Mouse (Mus musculus) limb, embryonic 14.5 days (tissue): ENCODE results near the gene Mef2d. TPM values are rescaled to one million over a fixed set of nuclear protein-coding genes. Genes with fewer than 3 reads are reported as not detected.

Experiments used
- ATAC-seq: fragments of 200-750 bp; cut with Nextera tagmentation; 2 replicates; pipeline ENCODE4 v1.8.0; 2017; ENCODE audit warnings: low read depth, moderate number of reproducible peaks, moderate TSS enrichment; ENCODE audit not compliant: low FRiP score
- DNase-seq: peaks from one replicate; pipeline ENCODE4 v3.0.0-alpha.2; 2015; ENCODE audit warnings: low spot score
- H3K27ac ChIP-seq: fragments of 300-500 bp; sonication (generic); replicated peaks from 2 replicates; pipeline ENCODE4 v1.5.1; 2014; ENCODE audit warnings: low read depth, mild to moderate bottlenecking, low read length, moderate library complexity, mixed read lengths
- H3K27me3 ChIP-seq: fragments of 300-500 bp; sonication (generic); 2 replicates; pipeline ENCODE4 v1.6.1; 2014; ENCODE audit warnings: low read length, mixed read lengths; ENCODE audit not compliant: control insufficient read depth, insufficient read depth
- H3K36me3 ChIP-seq: fragments of 300-500 bp; sonication (generic); 2 replicates; pipeline ENCODE4 v1.6.1; 2014; ENCODE audit warnings: mild to moderate bottlenecking, low read length, moderate library complexity, mixed read lengths; ENCODE audit not compliant: control insufficient read depth, insufficient read depth
- H3K4me1 ChIP-seq: fragments of 300-500 bp; sonication (generic); 2 replicates; pipeline ENCODE4 v1.6.1; 2014; ENCODE audit warnings: antibody characterized with exemption, low read length, mixed read lengths; ENCODE audit not compliant: control insufficient read depth, insufficient read depth
- H3K4me2 ChIP-seq: fragments of 300-500 bp; sonication (generic); replicated peaks from 2 replicates; pipeline ENCODE4 v1.6.1; 2014; ENCODE audit warnings: low read depth, mild to moderate bottlenecking, low read length, moderate library complexity; ENCODE audit not compliant: severe bottlenecking
- H3K4me3 ChIP-seq: fragments of 300-500 bp; sonication (generic); replicated peaks from 2 replicates; pipeline ENCODE4 v1.5.1; 2014; ENCODE audit warnings: low read length
- H3K9ac ChIP-seq: fragments of 300-500 bp; sonication (generic); 2 replicates; pipeline ENCODE4 v1.6.1; 2014; ENCODE audit warnings: mild to moderate bottlenecking, low read depth, low read length, moderate library complexity; ENCODE audit not compliant: severe bottlenecking
- H3K9me3 ChIP-seq: fragments of 300-500 bp; sonication (generic); 2 replicates; pipeline ENCODE4 v1.6.1; 2016; ENCODE audit warnings: low read length; ENCODE audit not compliant: control insufficient read depth
- POLR2A ChIP-seq: fragments of 200-500 bp; IDR thresholded peaks from 2 replicates; pipeline ENCODE4 v1.8.0; 2012; ENCODE audit warnings: inconsistent platforms, mild to moderate bottlenecking, moderate library complexity, borderline replicate concordance; ENCODE audit not compliant: insufficient read depth, insufficient read length; ENCODE audit errors: extremely low read depth
- WGBS: fragments of 180-500 bp; shearing (Covaris S2); extraction: QIAGEN DNeasy Blood & Tissue Kit; methylation state at CpG from one replicate; pipeline ENCODE4 v1.1.7; 2014; 5-methylcytosine and 5-hydroxymethylcytosine counted together
- polyA plus RNA-seq, 2 experiments: library from polyadenylated mRNA; depleted of rRNA in 1 of 2; stranded (reverse) in 1 of 2; unstranded in 1 of 2; fragments of >200 nt; fragmentation: Nextera tagmentation in 1 of 2; extraction: Ambion mirVana in 1 of 2; gene quantifications; 2 replicates each; pipeline versions ENCODE4 v1.2.1 to v1.2.3; 2012 to 2014

The Mef2d gene
- polyA plus RNA-seq, 2 experiments = 29.6 to 58.7 TPM

GRCm38 (mm10) chr3:88129006-88129405 is 13.2 kb upstream of the Mef2d start:
- DNase-seq = no peak
- H3K9ac ChIP-seq = no peak overlapping the region
- H3K27ac ChIP-seq = no peak overlapping the region
- H3K4me3 ChIP-seq = no peak overlapping the region
- H3K27me3 ChIP-seq = no peaks in the 10 kb centered on the region
- no peak for TF ChIP-seq POLR2A
- no peak for ATAC-seq
- no peaks in the 10 kb centered on the region for H3K9me3 ChIP-seq
- H3K4me1 ChIP-seq = no peaks in the 10 kb centered on the region
- no peak overlapping the region for H3K4me2 ChIP-seq
- WGBS = 52% methylated on average over 4 of the region's 4 CpGs
- no peaks in the 10 kb centered on the region for H3K36me3 ChIP-seq

- DNase-seq (no peak), ATAC-seq (no peak)
- no peak overlapping the region for H3K9ac ChIP-seq
- WGBS = 89% methylated on average over 3 of the region's 3 CpGs
- no peaks in the 10 kb centered on the region for H3K36me3 ChIP-seq
- TF ChIP-seq POLR2A = no peak
- H3K4me2 ChIP-seq = no peak overlapping the region
- no peaks in the 10 kb centered on the region for H3K9me3 ChIP-seq
- H3K27me3 ChIP-seq = no peaks in the 10 kb centered on the region
- no peak overlapping the region for H3K4me3 ChIP-seq
- H3K4me1 ChIP-seq = no peaks in the 10 kb centered on the region
- H3K27ac ChIP-seq = no peak overlapping the region
Observed at GRCm38 (mm10) chr3:88131071-88131470, 11.1 kb upstream of the Mef2d start.

GRCm38 (mm10) chr3:88132492-88132891 is 9.7 kb upstream of the Mef2d start:
- Histone ChIP-seq H3K27me3 (no peaks in the 10 kb centered on the region), H3K4me3 (no peak overlapping the region), H3K9ac (no peak overlapping the region), H3K4me2 (no peak overlapping the region), H3K9me3 (no peaks in the 10 kb centered on the region), H3K27ac (no peak overlapping the region), H3K4me1 (peaks cover 3% of the 10 kb centered on the region; the same call in 1 of the 2 replicates), H3K36me3 (no peaks in the 10 kb centered on the region)
- no peak for TF ChIP-seq POLR2A
- no peak for DNase-seq
- WGBS = 72% methylated on average over 2 of the region's 2 CpGs
- ATAC-seq = no peak

- Histone ChIP-seq H3K4me3 (no peak overlapping the region), H3K27ac (no peak overlapping the region), H3K9ac (no peak overlapping the region), H3K4me1 (peaks cover 3% of the 10 kb centered on the region; the same call in 1 of the 2 replicates), H3K9me3 (no peaks in the 10 kb centered on the region), H3K27me3 (no peaks in the 10 kb centered on the region), H3K36me3 (no peaks in the 10 kb centered on the region), H3K4me2 (no peak overlapping the region)
- DNase-seq = no peak
- WGBS = 48% methylated on average over 4 of the region's 4 CpGs
- no peak for TF ChIP-seq POLR2A
- ATAC-seq = no peak
Observed at GRCm38 (mm10) chr3:88133187-88133771, 8.9 kb upstream of the Mef2d start.

- Histone ChIP-seq H3K9me3 (no peaks in the 10 kb centered on the region), H3K4me2 (no peak overlapping the region), H3K27me3 (no peaks in the 10 kb centered on the region), H3K4me3 (no peak overlapping the region), H3K27ac (no peak overlapping the region), H3K9ac (no peak overlapping the region), H3K4me1 (peaks cover 29% of the 10 kb centered on the region), H3K36me3 (no peaks in the 10 kb centered on the region)
- no peak for DNase-seq
- ATAC-seq = no peak
- 85% methylated on average over 9 of the region's 9 CpGs for WGBS
- TF ChIP-seq POLR2A = no peak
Observed at GRCm38 (mm10) chr3:88136346-88136745, 5.8 kb upstream of the Mef2d start.
